Mouse (Mus musculus): ENCODE measurements at regions not wholly inside any gene's neighbourhood (a gene's known extent, or its start where the extent isn't known, plus 50 kb on each side); places are given as distances from the start of the nearest gene placed in this dataset.

- TF ChIP-seq CTCF (IDR thresholded peaks at IDR 0.05; ENCODE audit: low read depth) (no peak), EP300 (optimal IDR thresholded peaks at IDR 0.05) (no peak)
These were observed 188.2 kb downstream of the Ppp4r2 start for GRCm38 (mm10) chr6:101021650-101022049.
